Mouse (Mus musculus) liver, embryonic 11.5 days (tissue): ENCODE measurements around the gene Cux1. TPM values are rescaled to one million over a fixed set of nuclear protein-coding genes. Genes with fewer than 3 reads are reported as not detected.

Experiments used
- ATAC-seq: fragments of 200-750 bp; cut with Nextera tagmentation; replicated peaks from 2 replicates; pipeline ENCODE4 v1.8.0; 2017; ENCODE audit warnings: moderate number of reproducible peaks, mild to moderate bottlenecking, moderate TSS enrichment, moderate library complexity; ENCODE audit not compliant: low FRiP score
- DNase-seq: peaks from one replicate; pipeline ENCODE4 v3.0.0-alpha.2; 2017; ENCODE audit warnings: low spot score
- H3K27ac ChIP-seq: fragments of 300-500 bp; sonication (generic); 2 replicates; pipeline ENCODE4 v1.5.1; 2014; ENCODE audit warnings: mild to moderate bottlenecking, low read depth, low read length, control low read depth
- H3K27me3 ChIP-seq: fragments of 300-500 bp; sonication (generic); replicated peaks from 2 replicates; pipeline ENCODE4 v1.6.1; 2014; ENCODE audit warnings: low read length, mixed read lengths; ENCODE audit not compliant: control insufficient read depth, insufficient read depth
- H3K36me3 ChIP-seq: fragments of 300-500 bp; sonication (generic); 2 replicates; pipeline ENCODE4 v1.6.1; 2014; ENCODE audit warnings: mild to moderate bottlenecking, low read length, moderate library complexity, mixed read lengths; ENCODE audit not compliant: control insufficient read depth, insufficient read depth
- H3K4me1 ChIP-seq: fragments of 300-500 bp; sonication (generic); replicated peaks from 2 replicates; pipeline ENCODE4 v1.6.1; 2014; ENCODE audit warnings: low read length, mixed read lengths; ENCODE audit not compliant: control insufficient read depth, insufficient read depth
- H3K4me2 ChIP-seq: fragments of 300-500 bp; sonication (generic); 2 replicates; pipeline ENCODE4 v1.6.1; 2014; ENCODE audit warnings: mild to moderate bottlenecking, control low read depth, moderate library complexity
- H3K4me3 ChIP-seq: fragments of 300-500 bp; sonication (generic); 2 replicates; pipeline ENCODE4 v1.5.1; 2014; ENCODE audit warnings: low read depth, low read length, control low read depth
- H3K9ac ChIP-seq: fragments of 300-500 bp; sonication (generic); 2 replicates; pipeline ENCODE4 v1.6.1; 2014; ENCODE audit warnings: low read depth, low read length, control low read depth
- H3K9me3 ChIP-seq: fragments of 300-500 bp; sonication (generic); 2 replicates; pipeline ENCODE4 v1.6.1; 2016; ENCODE audit warnings: low read length, inconsistent platforms, mixed read lengths; ENCODE audit not compliant: control insufficient read depth
- WGBS: fragments of 180-500 bp; shearing (Covaris S2); extraction: QIAGEN DNeasy Blood & Tissue Kit; methylation state at CpG from one replicate; pipeline ENCODE4 v1.1.7; 2014; 5-methylcytosine and 5-hydroxymethylcytosine counted together
- polyA plus RNA-seq: library from polyadenylated mRNA; unstranded; fragments of >200 nt; fragmentation: Nextera tagmentation; extraction: Ambion mirVana; gene quantifications from 2 replicates; pipeline ENCODE4 v1.2.1, GENCODE M21; 2014

Cux1 gene
- polyA plus RNA-seq, 1 experiment from 2014 or later: 45.8 TPM

DNA sequence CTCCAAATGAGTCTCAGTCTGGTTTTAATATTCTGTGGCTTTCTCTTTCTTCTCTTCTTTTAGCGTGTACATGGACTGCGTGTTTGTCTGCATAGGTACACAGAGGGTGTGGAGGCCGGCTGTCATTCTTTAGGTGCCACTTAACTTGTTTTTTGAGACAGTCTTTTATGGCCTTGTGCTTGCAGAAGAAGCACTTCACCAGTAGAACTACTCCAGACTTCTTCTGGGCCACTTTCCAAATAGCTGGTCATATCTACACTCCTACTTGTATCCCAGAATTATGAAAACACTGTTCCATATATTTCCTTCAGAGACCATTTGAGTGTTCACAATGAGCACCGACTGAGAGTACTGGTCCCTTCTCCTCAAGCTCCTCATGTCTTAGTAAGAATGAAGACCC, 149.4 kb downstream of the Cux1 start:
- Histone ChIP-seq H3K9me3 (no peaks in the 10 kb centered on the region), H3K27me3 (no peaks in the 10 kb centered on the region), H3K4me3 (no peak overlapping the region), H3K36me3 (no peaks in the 10 kb centered on the region), H3K9ac (no peak overlapping the region), H3K4me1 (peaks cover 3% of the 10 kb centered on the region; the same call in 1 of the 2 replicates), H3K27ac (no peak overlapping the region), H3K4me2 (no peak overlapping the region)
- DNase-seq: no peak
- ATAC-seq: no peak
- WGBS: 88% methylated on average over 4 of the region's 4 CpGs

DNA sequence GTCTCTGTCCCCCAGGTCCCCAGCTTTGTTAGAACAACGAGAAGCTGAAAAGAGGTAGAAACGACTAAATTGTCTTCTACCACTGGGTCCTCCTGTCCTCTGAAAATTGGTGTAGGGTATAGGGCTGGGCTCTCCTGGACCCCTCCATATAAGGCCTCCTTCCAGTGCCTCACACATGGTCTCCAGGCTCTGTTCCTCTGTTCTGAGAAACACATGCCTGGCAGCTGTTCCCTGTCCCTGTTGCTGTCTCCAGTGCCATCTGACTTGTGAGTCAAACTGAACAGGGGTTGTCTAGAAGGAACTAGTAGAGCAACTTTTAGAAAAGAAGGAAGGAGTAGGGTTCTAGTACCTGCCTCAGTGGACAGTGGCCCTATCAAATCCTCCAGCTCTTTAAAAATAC, 152.8 kb downstream of the Cux1 start:
- H3K4me2 ChIP-seq: no peak overlapping the region
- H3K4me3 ChIP-seq: no peak overlapping the region
- DNase-seq (no peak), ATAC-seq (no peak)
- no peaks in the 10 kb centered on the region for H3K9me3 ChIP-seq
- no peak overlapping the region for H3K9ac ChIP-seq
- no peaks in the 10 kb centered on the region for H3K27me3 ChIP-seq
- H3K36me3 ChIP-seq: no peaks in the 10 kb centered on the region
- 74% methylated on average over 2 of the region's 2 CpGs for WGBS
- no peak overlapping the region for H3K27ac ChIP-seq
- peaks cover 18% of the 10 kb centered on the region for H3K4me1 ChIP-seq

DNA sequence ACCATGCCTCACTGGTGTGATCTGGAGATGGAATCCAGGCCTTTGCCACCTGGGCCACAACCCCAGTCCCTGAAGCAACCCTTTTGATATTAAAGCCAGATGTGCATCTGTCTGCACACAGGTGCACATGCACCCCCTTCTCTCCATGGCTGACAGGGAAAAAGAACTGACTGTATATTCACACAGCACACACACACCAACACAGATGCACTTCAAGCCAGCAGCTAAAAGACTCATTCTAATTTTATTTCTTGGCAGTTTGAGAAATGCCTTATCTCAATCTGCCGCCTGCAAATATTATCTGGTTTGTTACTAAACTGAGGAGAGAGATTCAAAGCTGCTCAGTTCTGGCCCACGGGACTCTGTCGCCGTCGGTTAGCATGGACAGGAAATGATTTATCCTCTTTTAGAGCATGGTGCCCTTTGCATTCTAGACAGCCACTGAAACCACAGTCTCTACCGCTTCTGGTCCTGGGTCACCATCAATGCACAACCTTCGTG, 156.6 kb downstream of the Cux1 start:
- 28% methylated on average over 7 of the region's 7 CpGs for WGBS

DNA sequence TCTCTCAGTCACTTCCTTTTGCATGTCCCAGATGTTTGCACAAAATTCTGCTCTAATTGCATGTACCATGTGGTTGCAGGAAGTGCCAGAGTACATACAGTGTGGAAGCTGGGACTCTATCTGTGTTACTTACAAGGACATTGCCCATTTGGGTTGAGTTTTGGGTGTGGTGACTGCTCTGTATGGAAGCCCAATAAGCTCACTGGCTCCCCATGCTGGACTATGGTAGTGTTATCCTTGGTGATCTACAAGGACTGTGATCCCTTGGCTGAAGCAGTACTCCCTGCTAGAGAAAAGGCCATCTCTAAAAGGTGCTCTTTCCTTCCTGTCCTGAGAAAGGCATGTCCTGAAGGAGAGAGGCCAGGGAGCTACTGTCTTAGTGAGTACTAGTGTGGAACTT, 160.9 kb downstream of the Cux1 start:
- Histone ChIP-seq H3K9me3 (peaks cover 4% of the 10 kb centered on the region; the same call in 1 of the 2 replicates), H3K4me2 (no peak overlapping the region), H3K36me3 (peaks cover 9% of the 10 kb centered on the region), H3K27ac (no peak overlapping the region), H3K4me1 (peaks cover 20% of the 10 kb centered on the region), H3K4me3 (no peak overlapping the region), H3K27me3 (no peaks in the 10 kb centered on the region), H3K9ac (no peak overlapping the region)
- DNase-seq (no peak), ATAC-seq (no peak)

More for the DNA sequence above, 156.6 kb downstream of the Cux1 start:
- Histone ChIP-seq H3K4me1 (peaks cover 20% of the 10 kb centered on the region), H3K4me3 (no peak overlapping the region), H3K36me3 (peaks cover 9% of the 10 kb centered on the region), H3K27ac (no peak overlapping the region), H3K4me2 (no peak overlapping the region), H3K9me3 (peaks cover 4% of the 10 kb centered on the region; the same call in 1 of the 2 replicates), H3K9ac (no peak overlapping the region), H3K27me3 (no peaks in the 10 kb centered on the region)
- ATAC-seq (no peak), DNase-seq (no peak)

GRCm38 (mm10) chr5:136403565-136403961, 163.7 kb downstream of the Cux1 start:
- H3K27me3 ChIP-seq: no peaks in the 10 kb centered on the region
- H3K9me3 ChIP-seq: peaks cover 4% of the 10 kb centered on the region; the same call in 1 of the 2 replicates
- H3K4me3 ChIP-seq: no peak overlapping the region
- 0 out of 2 replicates have a peak, but pooled peaks cover 4% of the 10 kb centered on the region for H3K4me1 ChIP-seq
- peak; percentile 46 for DNase-seq
- ATAC-seq: 0 out of 2 replicates have a peak, but pooled peaks have one; percentile 56
- H3K9ac ChIP-seq: no peak overlapping the region
- WGBS: 74% methylated on average over 19 of the region's 19 CpGs
- H3K36me3 ChIP-seq: peaks cover 9% of the 10 kb centered on the region
- no peak overlapping the region for H3K4me2 ChIP-seq
- peak overlapping the region; percentile 39; the same call in 1 of the 2 replicates for H3K27ac ChIP-seq

DNA sequence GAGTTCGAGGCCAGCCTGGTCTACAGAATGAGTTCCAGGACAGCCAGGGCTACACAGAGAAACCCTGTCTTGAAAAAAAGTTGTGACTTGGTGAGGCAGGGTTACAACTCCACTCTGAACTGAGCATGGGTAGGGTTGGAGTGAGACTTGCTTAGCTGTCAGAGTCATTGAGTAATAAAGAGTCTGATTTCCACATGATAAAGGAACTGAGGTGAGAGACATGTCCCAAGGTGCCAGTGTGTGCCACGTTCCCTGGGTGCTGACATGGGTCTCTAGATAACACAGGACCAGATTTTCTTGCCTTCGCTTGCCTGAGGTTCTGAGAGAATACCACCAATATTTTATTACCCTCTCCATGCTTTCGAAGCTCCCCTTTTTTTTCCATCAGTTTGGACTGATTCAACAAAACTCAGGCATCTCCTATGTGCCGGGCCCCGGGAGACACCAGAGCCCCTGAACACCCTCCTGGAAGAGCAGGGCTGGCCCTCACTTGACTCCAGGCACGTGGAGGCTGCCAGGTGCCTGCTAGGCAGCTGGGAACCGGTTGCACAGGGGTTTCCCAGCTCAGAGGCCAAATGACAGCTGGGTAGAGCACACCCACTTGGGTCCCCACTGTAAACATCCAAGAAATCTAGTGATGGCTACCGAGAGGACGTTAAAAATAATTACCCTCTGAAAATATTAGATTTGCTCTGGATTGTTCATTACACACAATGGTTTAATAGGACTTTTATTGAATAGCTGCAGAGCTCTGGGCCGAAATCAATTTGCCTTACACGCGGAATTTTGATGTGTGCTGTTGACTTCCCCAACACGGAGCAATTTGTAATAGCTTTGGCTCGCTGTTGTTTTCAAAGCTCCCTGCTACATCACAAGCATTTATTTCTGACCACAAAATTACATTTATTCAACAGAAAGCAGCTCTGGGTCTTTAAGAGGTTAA, 164.4 kb downstream of the Cux1 start:
- Histone ChIP-seq H3K27me3 (no peaks in the 10 kb centered on the region), H3K4me2 (no peak overlapping the region), H3K4me3 (no peak overlapping the region), H3K27ac (no peak overlapping the region), H3K9me3 (peaks cover 4% of the 10 kb centered on the region; the same call in 1 of the 2 replicates), H3K36me3 (peaks cover 9% of the 10 kb centered on the region), H3K9ac (no peak overlapping the region), H3K4me1 (0 out of 2 replicates have a peak, but pooled peaks cover 4% of the 10 kb centered on the region)
- no peak for DNase-seq
- WGBS: 76% methylated on average over 15 of the region's 15 CpGs
- no peak for ATAC-seq

DNA sequence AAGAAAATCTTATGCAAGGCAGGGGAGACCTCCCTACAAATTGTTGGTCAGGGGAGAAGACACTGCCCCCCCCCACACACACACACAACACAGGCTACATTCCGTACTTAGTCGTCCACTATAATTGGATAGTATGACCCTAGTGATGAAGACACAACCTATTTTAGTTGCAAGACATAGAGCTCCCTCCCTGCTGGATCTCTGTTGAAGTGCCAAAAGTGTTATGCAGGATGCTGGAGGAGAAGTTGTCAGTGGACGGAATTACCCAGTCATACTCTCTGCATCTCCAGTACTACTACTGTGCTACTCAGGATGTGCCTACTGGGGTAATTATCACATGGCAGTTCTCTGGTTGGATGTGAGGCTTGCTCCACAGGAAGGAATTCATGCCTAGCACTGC, 168.6 kb downstream of the Cux1 start:
- no peak overlapping the region for H3K27ac ChIP-seq
- WGBS: 95% methylated on average over 3 of the region's 3 CpGs
- no peaks in the 10 kb centered on the region for H3K27me3 ChIP-seq
- H3K4me2 ChIP-seq: no peak overlapping the region
- H3K4me3 ChIP-seq: no peak overlapping the region
- H3K9ac ChIP-seq: no peak overlapping the region
- H3K4me1 ChIP-seq: peaks cover 7% of the 10 kb centered on the region; the same call in 1 of the 2 replicates
- ATAC-seq (no peak), DNase-seq (no peak)
- H3K9me3 ChIP-seq: no peaks in the 10 kb centered on the region
- no peaks in the 10 kb centered on the region for H3K36me3 ChIP-seq

- Histone ChIP-seq H3K36me3 (no peaks in the 10 kb centered on the region), H3K4me1 (peaks cover 4% of the 10 kb centered on the region; the same call in 1 of the 2 replicates), H3K4me2 (no peak overlapping the region), H3K9ac (no peak overlapping the region), H3K4me3 (no peak overlapping the region), H3K27me3 (no peaks in the 10 kb centered on the region), H3K27ac (no peak overlapping the region), H3K9me3 (no peaks in the 10 kb centered on the region)
- WGBS: 94% methylated on average over 1 of the region's 1 CpGs
- ATAC-seq (no peak), DNase-seq (no peak)
Observed at GRCm38 (mm10) chr5:136396699-136397098, 170.6 kb downstream of the Cux1 start.
